Mouse (Mus musculus) kidney, adult 2 months (tissue): Measurements from ENCODE around the gene Gm3045.

Experiments used
- CTCF ChIP-seq: fragments of 200-500 bp; conservative IDR thresholded peaks from 2 replicates; pipeline ENCODE4 v1.5.1; 2011; ENCODE audit warnings: low read depth, mild to moderate bottlenecking, control low read depth, low read length, moderate library complexity, mixed read lengths; ENCODE audit not compliant: insufficient read depth, insufficient read length
- POLR2A ChIP-seq: fragments of 200-500 bp; IDR thresholded peaks from one replicate; pipeline ENCODE4 v1.6.1; 2011; ENCODE audit warnings: low read depth, low read length, control low read depth

DNA sequence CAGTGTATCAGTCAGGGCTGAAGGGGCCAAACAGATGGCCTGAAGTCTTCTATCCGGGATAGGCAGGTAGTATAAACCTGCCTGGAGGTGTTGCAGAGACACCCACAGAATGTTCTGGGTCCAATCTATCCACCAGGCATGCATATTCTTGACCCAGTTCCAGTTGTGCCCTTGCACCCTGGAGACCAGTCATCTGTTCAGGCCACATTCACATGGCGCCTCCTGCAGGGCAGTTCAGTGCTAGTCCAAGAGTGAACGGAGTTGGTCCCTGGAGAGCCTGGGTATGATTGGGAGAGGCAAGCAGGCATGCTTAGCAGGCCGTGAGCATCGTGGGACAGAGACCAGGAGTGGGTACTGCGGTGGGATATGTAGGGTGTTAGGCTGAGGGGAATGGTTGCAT is 51.6 kb downstream of the Gm3045 start:
- TF ChIP-seq CTCF, result no peak; the same call in 1 of the 2 replicates
- TF ChIP-seq POLR2A, result no peak
